Mouse (Mus musculus) brown adipose tissue, adult 24 weeks (tissue): ENCODE data around the gene Zfhx3. TPM values are rescaled to one million over a fixed set of nuclear protein-coding genes. Genes with fewer than 3 reads are reported as not detected.

Experiments
- H3K27ac ChIP-seq: fragments of 200-500 bp; replicated peaks from 2 replicates; pipeline ENCODE4 v1.5.1; 2012; ENCODE audit warnings: low read depth, mild to moderate bottlenecking, low read length
- H3K4me1 ChIP-seq: fragments of 200-500 bp; 2 replicates; pipeline ENCODE4 v1.6.1; 2012; ENCODE audit warnings: low read length, mixed read lengths; ENCODE audit not compliant: control insufficient read depth, insufficient read depth, insufficient read length
- H3K4me3 ChIP-seq: fragments of 200-500 bp; 2 replicates; pipeline ENCODE4 v1.5.1; 2012; ENCODE audit warnings: low read depth, mild to moderate bottlenecking, low read length, moderate library complexity; ENCODE audit not compliant: insufficient read depth
- polyA plus RNA-seq: library from polyadenylated mRNA; stranded (reverse); fragments of >200 nt; gene quantifications from 2 replicates; pipeline ENCODE4 v1.2.4, GENCODE M21; 2012; ENCODE audit not compliant: missing spikeins, insufficient read depth, insufficient read length

Zfhx3 gene
- polyA plus RNA-seq, 1 experiment = 5.2 TPM

GRCm38 (mm10) chr8:108866430-108866829 is 924.0 kb downstream of the Zfhx3 start:
- Histone ChIP-seq H3K4me3 (no peak overlapping the region), H3K27ac (no peak overlapping the region), H3K4me1 (peaks cover 4% of the 10 kb centered on the region; the same call in 1 of the 2 replicates)

GRCm38 (mm10) chr8:108867482-108868258 is 925.2 kb downstream of the Zfhx3 start:
- no peak overlapping the region for H3K27ac ChIP-seq

GRCm38 (mm10) chr8:108868259-108869090 is 926.0 kb downstream of the Zfhx3 start:
- H3K4me1 ChIP-seq = peaks cover 4% of the 10 kb centered on the region; the same call in 1 of the 2 replicates
- no peak overlapping the region for H3K4me3 ChIP-seq
- no peak overlapping the region for H3K27ac ChIP-seq

More at GRCm38 (mm10) chr8:108867482-108868258, 925.2 kb downstream of the Zfhx3 start:
- H3K4me3 ChIP-seq = no peak overlapping the region
- peaks cover 4% of the 10 kb centered on the region; the same call in 1 of the 2 replicates for H3K4me1 ChIP-seq

- Histone ChIP-seq H3K4me3 (no peak overlapping the region), H3K27ac (no peak overlapping the region), H3K4me1 (peaks cover 4% of the 10 kb centered on the region; the same call in 1 of the 2 replicates)
These were observed 927.0 kb downstream of the Zfhx3 start for GRCm38 (mm10) chr8:108869420-108869819.

GRCm38 (mm10) chr8:108869935-108870334 is 927.5 kb downstream of the Zfhx3 start:
- no peak overlapping the region for H3K27ac ChIP-seq
- no peak overlapping the region for H3K4me3 ChIP-seq
- peaks cover 4% of the 10 kb centered on the region; the same call in 1 of the 2 replicates for H3K4me1 ChIP-seq

GRCm38 (mm10) chr8:108870371-108870770 is 927.9 kb downstream of the Zfhx3 start:
- H3K27ac ChIP-seq = no peak overlapping the region
- no peak overlapping the region for H3K4me3 ChIP-seq
- peaks cover 4% of the 10 kb centered on the region; the same call in 1 of the 2 replicates for H3K4me1 ChIP-seq

GRCm38 (mm10) chr8:108875722-108876121 is 933.3 kb downstream of the Zfhx3 start:
- Histone ChIP-seq H3K4me3 (no peak overlapping the region), H3K4me1 (no peaks in the 10 kb centered on the region)

GRCm38 (mm10) chr8:108880101-108880500 is 937.7 kb downstream of the Zfhx3 start:
- no peaks in the 10 kb centered on the region for H3K4me1 ChIP-seq
- no peak overlapping the region for H3K4me3 ChIP-seq
- no peak overlapping the region for H3K27ac ChIP-seq

More at GRCm38 (mm10) chr8:108875722-108876121, 933.3 kb downstream of the Zfhx3 start:
- no peak overlapping the region for H3K27ac ChIP-seq

GRCm38 (mm10) chr8:108881336-108881735 is 938.9 kb downstream of the Zfhx3 start:
- Histone ChIP-seq H3K4me3 (no peak overlapping the region), H3K4me1 (no peaks in the 10 kb centered on the region), H3K27ac (no peak overlapping the region)

GRCm38 (mm10) chr8:108882073-108882472 is 939.6 kb downstream of the Zfhx3 start:
- Histone ChIP-seq H3K4me3 (no peak overlapping the region), H3K27ac (no peak overlapping the region), H3K4me1 (0 out of 2 replicates have a peak, but pooled peaks cover 2% of the 10 kb centered on the region)

GRCm38 (mm10) chr8:108883381-108883780 is 940.9 kb downstream of the Zfhx3 start:
- Histone ChIP-seq H3K4me3 (no peak overlapping the region), H3K4me1 (0 out of 2 replicates have a peak, but pooled peaks cover 3% of the 10 kb centered on the region), H3K27ac (no peak overlapping the region)

GRCm38 (mm10) chr8:108884947-108885346 is 942.5 kb downstream of the Zfhx3 start:
- 0 out of 2 replicates have a peak, but pooled peaks cover 3% of the 10 kb centered on the region for H3K4me1 ChIP-seq
- no peak overlapping the region for H3K27ac ChIP-seq
- H3K4me3 ChIP-seq = no peak overlapping the region

- Histone ChIP-seq H3K4me1 (0 out of 2 replicates have a peak, but pooled peaks cover 3% of the 10 kb centered on the region), H3K4me3 (no peak overlapping the region), H3K27ac (no peak overlapping the region)
These were observed 943.0 kb downstream of the Zfhx3 start for GRCm38 (mm10) chr8:108885450-108885849.

- H3K4me3 ChIP-seq = no peak overlapping the region
- 0 out of 2 replicates have a peak, but pooled peaks cover 3% of the 10 kb centered on the region for H3K4me1 ChIP-seq
- H3K27ac ChIP-seq = no peak overlapping the region
These were observed 943.4 kb downstream of the Zfhx3 start for GRCm38 (mm10) chr8:108885861-108886260.
